Mouse (Mus musculus): Measurements from ENCODE around the gene Ngrn. TPM values are rescaled to one million over a fixed set of nuclear protein-coding genes. Genes with fewer than 3 reads are reported as not detected.

Ngrn gene
- total and polyA plus RNA-seq, 3 experiments: 40.6 to 76.2 (median 41.9) TPM

- peaks cover 94% of the 10 kb centered on the region for H3K36me3 ChIP-seq (replicated peaks)
- no peak for TF ChIP-seq TAL1 (conservative IDR thresholded peaks at IDR 0.05; ENCODE audit: low read depth, low read length)
- TF ChIP-seq GATA1 (IDR thresholded peaks at IDR 0.05; ENCODE audit: borderline replicate concordance, low read length): no peak
- no peak for TF ChIP-seq POLR2AphosphoS5 (IDR thresholded peaks at IDR 0.05; ENCODE audit: insufficient replicate concordance, low read depth, low read length)
- no peak for TF ChIP-seq GATA2 (IDR thresholded peaks at IDR 0.05; ENCODE audit: borderline replicate concordance, low read depth, low read length)
- ATAC-seq (ENCODE audit: extremely low read depth, insufficient number of reproducible peaks, low FRiP score, poor library complexity, severe bottlenecking): no peak
Observed at GRCm38 (mm10) chr7:80301522-80301921, 40.5 kb downstream of the Ngrn start.

GRCm38 (mm10) chr7:80307766-80308165 lies 46.8 kb downstream of the Ngrn start:
- ATAC-seq (ENCODE audit: extremely low read depth, insufficient number of reproducible peaks, low FRiP score, poor library complexity, severe bottlenecking) (no peak), DNase-seq (ENCODE audit: low spot score) (no peak)
- Histone ChIP-seq H3K4me3 (ENCODE audit: low read depth, low read length) (no peak overlapping the region), H3K9me3 (replicated peaks) (no peaks in the 10 kb centered on the region), H3K36me3 (replicated peaks) (peaks cover 99% of the 10 kb centered on the region), H3K27me3 (ENCODE audit: insufficient read depth, low read length) (no peaks in the 10 kb centered on the region), H3K4me1 (ENCODE audit: insufficient read depth, low read depth, low read length) (peaks cover 3% of the 10 kb centered on the region; the same call in 1 of the 2 replicates)
- no peak for TF ChIP-seq POLR2AphosphoS5 (IDR thresholded peaks at IDR 0.05; ENCODE audit: insufficient replicate concordance, low read depth, low read length)
- TF ChIP-seq GATA2 (IDR thresholded peaks at IDR 0.05; ENCODE audit: borderline replicate concordance, low read depth, low read length): no peak
- no peak for TF ChIP-seq CTCF (IDR thresholded peaks at IDR 0.05; ENCODE audit: low read depth, low read length)
- TF ChIP-seq TAL1 (conservative IDR thresholded peaks at IDR 0.05; ENCODE audit: low read depth, low read length): no peak
- TF ChIP-seq GATA1 (IDR thresholded peaks at IDR 0.05; ENCODE audit: borderline replicate concordance, low read length): no peak

More at GRCm38 (mm10) chr7:80301522-80301921, 40.5 kb downstream of the Ngrn start:
- no peaks in the 10 kb centered on the region for H3K9me3 ChIP-seq (replicated peaks)
- DNase-seq (ENCODE audit: low spot score): no peak
- no peak overlapping the region for H3K4me3 ChIP-seq (ENCODE audit: low read depth, low read length)
- no peaks in the 10 kb centered on the region for H3K27me3 ChIP-seq (ENCODE audit: insufficient read depth, low read length)
- H3K4me1 ChIP-seq (ENCODE audit: insufficient read depth, low read depth, low read length): peaks cover 30% of the 10 kb centered on the region

GRCm38 (mm10) chr7:80310771-80311170 lies 49.8 kb downstream of the Ngrn start:
- H3K36me3 ChIP-seq (replicated peaks): peaks cover 98% of the 10 kb centered on the region
- no peak for ATAC-seq (ENCODE audit: extremely low read depth, insufficient number of reproducible peaks, low FRiP score, poor library complexity, severe bottlenecking)
- H3K9me3 ChIP-seq (replicated peaks): no peaks in the 10 kb centered on the region
- no peak for DNase-seq (ENCODE audit: low spot score)
- no peaks in the 10 kb centered on the region for H3K27me3 ChIP-seq (ENCODE audit: insufficient read depth, low read length)
- H3K4me3 ChIP-seq (ENCODE audit: low read depth, low read length): no peak overlapping the region
- no peak for TF ChIP-seq GATA2 (IDR thresholded peaks at IDR 0.05; ENCODE audit: borderline replicate concordance, low read depth, low read length)
- TF ChIP-seq TAL1 (conservative IDR thresholded peaks at IDR 0.05; ENCODE audit: low read depth, low read length): no peak
- TF ChIP-seq CTCF (IDR thresholded peaks at IDR 0.05; ENCODE audit: low read depth, low read length): no peak
- TF ChIP-seq POLR2AphosphoS5 (IDR thresholded peaks at IDR 0.05; ENCODE audit: insufficient replicate concordance, low read depth, low read length): no peak
- no peak for TF ChIP-seq GATA1 (IDR thresholded peaks at IDR 0.05; ENCODE audit: borderline replicate concordance, low read length)
- H3K4me1 ChIP-seq (ENCODE audit: insufficient read depth, low read depth, low read length): peaks cover 14% of the 10 kb centered on the region

Other genes with a start within 250 kb of the Ngrn start
- 25.1 and 38.6 TPM in 2 replicates for gene Zfp710, start 236.4 kb upstream of the Ngrn start, total RNA-seq (2014; fragmentation: Nextera tagmentation)
- gene Zfp710, start 236.4 kb upstream of the Ngrn start, total RNA-seq (2017): 10.7 and 13.1 TPM in 2 replicates
- gene Zfp710, start 236.4 kb upstream of the Ngrn start, polyA plus RNA-seq (2012): 53.7 and 54.3 TPM in 2 replicates
- gene Idh2, start 145.8 kb upstream of the Ngrn start, total RNA-seq (2014; fragmentation: Nextera tagmentation): 58.5 and 87.5 TPM in 2 replicates
- 98.7 and 106 TPM in 2 replicates for gene Idh2, start 145.8 kb upstream of the Ngrn start, total RNA-seq (2017)
- gene Idh2, start 145.8 kb upstream of the Ngrn start, polyA plus RNA-seq (2012): 90.0 and 114 TPM in 2 replicates
- gene Sema4b, start 74.4 kb upstream of the Ngrn start, total RNA-seq (2014; fragmentation: Nextera tagmentation): 35.6 and 69.0 TPM in 2 replicates
- 21.7 and 23.9 TPM in 2 replicates for gene Sema4b, start 74.4 kb upstream of the Ngrn start, total RNA-seq (2017)
- 19.0 and 26.5 TPM in 2 replicates for gene Sema4b, start 74.4 kb upstream of the Ngrn start, polyA plus RNA-seq (2012)
- 35.2 and 44.2 TPM in 2 replicates for gene Cib1, start 28.4 kb upstream of the Ngrn start, total RNA-seq (2014; fragmentation: Nextera tagmentation)
- gene Cib1, start 28.4 kb upstream of the Ngrn start, total RNA-seq (2017): 82.9 and 124 TPM in 2 replicates
- 43.6 and 49.6 TPM in 2 replicates for gene Cib1, start 28.4 kb upstream of the Ngrn start, polyA plus RNA-seq (2012)
- gene Gdpgp1, start 28.4 kb upstream of the Ngrn start, total RNA-seq (2014; fragmentation: Nextera tagmentation): 10.2 and 14.1 TPM in 2 replicates
- gene Gdpgp1, start 28.4 kb upstream of the Ngrn start, total RNA-seq (2017): 5.9 and 6.2 TPM in 2 replicates
- 3.7 and 3.8 TPM in 2 replicates for gene Gdpgp1, start 28.4 kb upstream of the Ngrn start, polyA plus RNA-seq (2012)
- 1.5 and 3.7 TPM in 2 replicates for gene Ttll13, start 14.8 kb upstream of the Ngrn start, total RNA-seq (2014; fragmentation: Nextera tagmentation)
- 0.35 and 3.3 TPM in 2 replicates for gene Ttll13, start 14.8 kb upstream of the Ngrn start, total RNA-seq (2017)
- 0.13 and 0.26 TPM in 2 replicates for gene Ttll13, start 14.8 kb upstream of the Ngrn start, polyA plus RNA-seq (2012)
- 50.7 and 77.5 TPM in 2 replicates for gene Vps33b, start 8.4 kb downstream of the Ngrn start, total RNA-seq (2014; fragmentation: Nextera tagmentation)
- 29.7 and 33.2 TPM in 2 replicates for gene Vps33b, start 8.4 kb downstream of the Ngrn start, total RNA-seq (2017)
- 4.1 and 4.3 TPM in 2 replicates for gene Vps33b, start 8.4 kb downstream of the Ngrn start, polyA plus RNA-seq (2012)
- gene Prc1, start 33.2 kb downstream of the Ngrn start, total RNA-seq (2014; fragmentation: Nextera tagmentation): 188 and 229 TPM in 2 replicates
- 158 and 161 TPM in 2 replicates for gene Prc1, start 33.2 kb downstream of the Ngrn start, total RNA-seq (2017)
- gene Prc1, start 33.2 kb downstream of the Ngrn start, polyA plus RNA-seq (2012): 13.4 and 14.6 TPM in 2 replicates
- 22.7 and 25.8 TPM in 2 replicates for gene Rccd1, start 63.2 kb downstream of the Ngrn start, total RNA-seq (2014; fragmentation: Nextera tagmentation)
- gene Rccd1, start 63.2 kb downstream of the Ngrn start, total RNA-seq (2017): 27.8 and 28.7 TPM in 2 replicates
- gene Rccd1, start 63.2 kb downstream of the Ngrn start, polyA plus RNA-seq (2012): 12.5 and 14.3 TPM in 2 replicates
- gene Unc45a, start 79.8 kb downstream of the Ngrn start, total RNA-seq (2014; fragmentation: Nextera tagmentation): 14.9 and 19.9 TPM in 2 replicates
- gene Unc45a, start 79.8 kb downstream of the Ngrn start, total RNA-seq (2017): 24.1 and 27.1 TPM in 2 replicates
- 37.4 and 39.0 TPM in 2 replicates for gene Unc45a, start 79.8 kb downstream of the Ngrn start, polyA plus RNA-seq (2012)
- gene Hddc3, start 81.9 kb downstream of the Ngrn start, total RNA-seq (2014; fragmentation: Nextera tagmentation): 64.8 and 66.3 TPM in 2 replicates
- gene Hddc3, start 81.9 kb downstream of the Ngrn start, total RNA-seq (2017): 114 and 124 TPM in 2 replicates
- gene Hddc3, start 81.9 kb downstream of the Ngrn start, polyA plus RNA-seq (2012): 48.9 and 55.0 TPM in 2 replicates
- gene Man2a2, start 110.2 kb downstream of the Ngrn start, total RNA-seq (2014; fragmentation: Nextera tagmentation): 58.7 and 63.1 TPM in 2 replicates
- 49.3 and 57.3 TPM in 2 replicates for gene Man2a2, start 110.2 kb downstream of the Ngrn start, total RNA-seq (2017)
- gene Man2a2, start 110.2 kb downstream of the Ngrn start, polyA plus RNA-seq (2012): 31.7 and 37.0 TPM in 2 replicates
- gene Fes, start 126.7 kb downstream of the Ngrn start, total RNA-seq (2014; fragmentation: Nextera tagmentation): 1.5 and 2.7 TPM in 2 replicates
- gene Fes, start 126.7 kb downstream of the Ngrn start, total RNA-seq (2017): 5.4 TPM in 2 replicates
- gene Fes, start 126.7 kb downstream of the Ngrn start, polyA plus RNA-seq (2012): 3.4 and 4.9 TPM in 2 replicates
- 25.1 and 26.0 TPM in 2 replicates for gene Furin, start 144.2 kb downstream of the Ngrn start, total RNA-seq (2014; fragmentation: Nextera tagmentation)
- 16.2 and 21.3 TPM in 2 replicates for gene Furin, start 144.2 kb downstream of the Ngrn start, total RNA-seq (2017)
- gene Furin, start 144.2 kb downstream of the Ngrn start, polyA plus RNA-seq (2012): 30.4 and 33.0 TPM in 2 replicates

Measured in G1E (cell line).